Mouse (Mus musculus) urinary bladder, postnatal 4 days (tissue): Measurements from ENCODE around the gene Rab30.
A peak's percentile ranks its signal among the peaks of the same experiment; 100 is the strongest.
"Not testable (repeated sequence)": the region's sequence is repeated elsewhere in the genome, so short reads cannot be mapped to it uniquely, and the experiment has no call there.

Experiments used
- DNase-seq, 2 experiments: peaks; one replicate each; pipeline ENCODE4 v3.0.0; 2021 to 2022; ENCODE audit warnings: low spot score in 2 of 2

Rab30 gene

GRCm38 (mm10) chr7:92741152-92741860, at the start of gene Rab30:
Gene Rab30 (plus strand): TSS chr7:92741603.
- peak; percentile 88 to 90 for DNase-seq

GRCm38 (mm10) chr7:92696395-92696794, 45.0 kb upstream of the Rab30 start:
- no peak for DNase-seq

- no peak for DNase-seq
Measured at GRCm38 (mm10) chr7:92698770-92699169, 42.6 kb upstream of the Rab30 start.

GRCm38 (mm10) chr7:92703661-92704060, 37.7 kb upstream of the Rab30 start:
- no peak for DNase-seq

GRCm38 (mm10) chr7:92705534-92705933, 35.9 kb upstream of the Rab30 start:
- no peak for DNase-seq

GRCm38 (mm10) chr7:92706711-92707110, 34.7 kb upstream of the Rab30 start:
- DNase-seq, result no peak

GRCm38 (mm10) chr7:92709573-92709972, 31.8 kb upstream of the Rab30 start:
- DNase-seq, result no peak

- no peak for DNase-seq
Measured at GRCm38 (mm10) chr7:92711593-92711992, 29.8 kb upstream of the Rab30 start.

GRCm38 (mm10) chr7:92715055-92715454, 26.3 kb upstream of the Rab30 start:
- DNase-seq, result no peak

- no peak for DNase-seq
Measured at GRCm38 (mm10) chr7:92720156-92720905, 21.1 kb upstream of the Rab30 start.

- peak in 1 of 2 experiments; percentile 21 for DNase-seq
Measured at GRCm38 (mm10) chr7:92723750-92724149, 17.7 kb upstream of the Rab30 start.

- no peak for DNase-seq
Measured at GRCm38 (mm10) chr7:92724261-92724660, 17.1 kb upstream of the Rab30 start.

GRCm38 (mm10) chr7:92729583-92729982, 11.8 kb upstream of the Rab30 start:
- DNase-seq, result not testable (repeated sequence)

GRCm38 (mm10) chr7:92730465-92730864, 10.9 kb upstream of the Rab30 start:
- no peak for DNase-seq

GRCm38 (mm10) chr7:92730959-92731358, 10.4 kb upstream of the Rab30 start:
- DNase-seq, result no peak

GRCm38 (mm10) chr7:92732136-92732535, 9.3 kb upstream of the Rab30 start:
- DNase-seq, result no peak

- no peak for DNase-seq
Measured at GRCm38 (mm10) chr7:92737560-92737959, 3.8 kb upstream of the Rab30 start.

GRCm38 (mm10) chr7:92739956-92740355, 1.4 kb upstream of the Rab30 start:
- no peak for DNase-seq

GRCm38 (mm10) chr7:92740411-92741115, 840 bp upstream of the Rab30 start:
- no peak for DNase-seq

GRCm38 (mm10) chr7:92741861-92742249, 452 bp downstream of the Rab30 start:
- DNase-seq, result peak in 1 of 2 experiments; percentile 26

GRCm38 (mm10) chr7:92742341-92742741, 938 bp downstream of the Rab30 start:
- DNase-seq, result no peak

GRCm38 (mm10) chr7:92742774-92743173, 1.4 kb downstream of the Rab30 start:
- DNase-seq, result peak in 1 of 2 experiments; percentile 31
